Mouse (Mus musculus) heart, postnatal 14 days (tissue): ENCODE data around the gene Bglap2. TPM values are rescaled to one million over a fixed set of nuclear protein-coding genes. Genes with fewer than 3 reads are reported as not detected.
"Not testable (repeated sequence)": the region's sequence is repeated elsewhere in the genome, so short reads cannot be mapped to it uniquely, and the experiment has no call there.

ENCODE experiments used
- DNase-seq, 2 experiments: peaks; one replicate each; pipeline ENCODE4 v3.0.0; 2021 to 2022
- intact Hi-C: fragments of 180-260 bp; cut with DNase I; formaldehyde crosslinking; loops from one replicate; pipeline ENCODE4 v1.15.1; 2025
- total RNA-seq, 2 experiments: library from RNA; stranded (reverse); gene quantifications; 2 replicates each; pipeline ENCODE4 v1.2.3; 2021

Bglap2 gene
- total RNA-seq, 2 experiments from 2014 or later, result not detected

GRCm38 (mm10) chr3:88395288-88395687 lies 16.8 kb upstream of the Bglap2 start:
- no peak for DNase-seq
- intact Hi-C loops, result no loop called here

GRCm38 (mm10) chr3:88393776-88394375 lies 15.4 kb upstream of the Bglap2 start:
- intact Hi-C loops, result no loop called here
- DNase-seq, result no peak

GRCm38 (mm10) chr3:88384364-88384763 lies 5.9 kb upstream of the Bglap2 start, which contains the start of gene Bglap:
TSS of gene Bglap (minus strand) at chr3:88384464.
- intact Hi-C loops, result no loop called here
- no peak for DNase-seq

- intact Hi-C loops, DNase-seq: not testable (repeated sequence)
These were observed 3.9 kb upstream of the Bglap2 start for GRCm38 (mm10) chr3:88382383-88382782.

- intact Hi-C loops, DNase-seq: not testable (repeated sequence)
These were observed 3.2 kb upstream of the Bglap2 start for GRCm38 (mm10) chr3:88381389-88382315.

- intact Hi-C loops, DNase-seq: not testable (repeated sequence)
These were observed 1.9 kb downstream of the Bglap2 start for GRCm38 (mm10) chr3:88376644-88377043.

- peak in 1 of 2 experiments; percentile 23 for DNase-seq
- intact Hi-C loops, result not testable (repeated sequence)
These were observed 2.5 kb downstream of the Bglap2 start for GRCm38 (mm10) chr3:88375750-88376626.

GRCm38 (mm10) chr3:88372643-88373042 lies 5.9 kb downstream of the Bglap2 start, which contains the start of gene Bglap3:
TSS of gene Bglap3 (minus strand) at chr3:88372743.
- intact Hi-C loops, DNase-seq: not testable (repeated sequence)

- intact Hi-C loops, result not testable (repeated sequence)
- peak in 1 of 2 experiments; percentile 27 for DNase-seq
These were observed 10.0 kb downstream of the Bglap2 start for GRCm38 (mm10) chr3:88368511-88368910.

GRCm38 (mm10) chr3:88367517-88367916 lies 11.0 kb downstream of the Bglap2 start:
- intact Hi-C loops, DNase-seq: not testable (repeated sequence)

- intact Hi-C loops, result not testable (repeated sequence)
- DNase-seq, result peak in 1 of 2 experiments; percentile 53
These were observed 11.6 kb downstream of the Bglap2 start for GRCm38 (mm10) chr3:88366830-88367428.

- no peak for DNase-seq
- intact Hi-C loops, result no loop called here
These were observed 12.7 kb downstream of the Bglap2 start for GRCm38 (mm10) chr3:88365705-88366361.

- DNase-seq, result peak; percentile 59 to 82
- intact Hi-C loops, result no loop called here
These were observed 14.2 kb downstream of the Bglap2 start, which contains the start of gene Paqr6 for GRCm38 (mm10) chr3:88364337-88364736. TSS of gene Paqr6 (plus strand) at chr3:88364584.

GRCm38 (mm10) chr3:88363700-88364099 lies 14.8 kb downstream of the Bglap2 start:
- intact Hi-C loops, result no loop called here
- DNase-seq, result peak in 1 of 2 experiments; percentile 21

- DNase-seq, result no peak
- intact Hi-C loops, result no loop called here
These were observed 16.7 kb downstream of the Bglap2 start for GRCm38 (mm10) chr3:88361612-88362313.

GRCm38 (mm10) chr3:88361096-88361495 lies 17.4 kb downstream of the Bglap2 start:
- DNase-seq, result no peak
- intact Hi-C loops, result no loop called here

- intact Hi-C loops, result no loop called here
- DNase-seq, result no peak
These were observed 18.5 kb downstream of the Bglap2 start for GRCm38 (mm10) chr3:88359989-88360388.

- DNase-seq, result no peak
- intact Hi-C loops, result no loop called here
These were observed 18.9 kb downstream of the Bglap2 start for GRCm38 (mm10) chr3:88359584-88359983.
